Mouse (Mus musculus) limb, embryonic 10.5 days (tissue): Measurements from ENCODE around the gene Prpf31. TPM values are rescaled to one million over a fixed set of nuclear protein-coding genes. Genes with fewer than 3 reads are reported as not detected.
A peak's percentile ranks its signal among the peaks of the same experiment; 100 is the strongest.

Experiments used
- DNase-seq: peaks from one replicate; pipeline ENCODE4 v3.0.0-alpha.2; 2017; ENCODE audit warnings: low spot score
- H3K27ac ChIP-seq: fragments of 300-500 bp; sonication (generic); 2 replicates; pipeline ENCODE4 v1.5.1; 2016; ENCODE audit warnings: mild to moderate bottlenecking
- H3K27me3 ChIP-seq: fragments of 300-500 bp; sonication (generic); 2 replicates; pipeline ENCODE4 v1.6.1; 2016; ENCODE audit warnings: low read depth, mild to moderate bottlenecking; ENCODE audit not compliant: poor library complexity, severe bottlenecking
- H3K36me3 ChIP-seq: fragments of 300-500 bp; sonication (generic); 2 replicates; pipeline ENCODE4 v1.6.1; 2016; ENCODE audit warnings: mild to moderate bottlenecking, moderate library complexity
- H3K4me1 ChIP-seq: fragments of 300-500 bp; sonication (generic); 2 replicates; pipeline ENCODE4 v1.6.1; 2016
- H3K4me3 ChIP-seq: fragments of 300-500 bp; sonication (generic); 2 replicates; pipeline ENCODE4 v1.5.1; 2016; ENCODE audit warnings: mild to moderate bottlenecking, moderate library complexity
- H3K9me3 ChIP-seq: fragments of 300-500 bp; sonication (generic); replicated peaks from 2 replicates; pipeline ENCODE4 v1.6.1; 2016; ENCODE audit warnings: mild to moderate bottlenecking
- WGBS: fragments of 180-500 bp; shearing (Covaris S2); methylation state at CpG from one replicate; pipeline ENCODE4 v1.1.7; 2016; 5-methylcytosine and 5-hydroxymethylcytosine counted together
- microRNA-seq: library from miRNA; unstranded; fragments of <30 nt; microRNA quantifications from one replicate; pipeline ENCODE4, GENCODE M21; 2017
- polyA plus RNA-seq: library from polyadenylated mRNA; unstranded; fragments of >200 nt; fragmentation: Nextera tagmentation; extraction: Ambion mirVana; gene quantifications from 2 replicates; pipeline ENCODE4 v1.2.1, GENCODE M21; 2016

Prpf31 gene
- polyA plus RNA-seq, 1 experiment from 2014 or later, result 181 TPM

DNA sequence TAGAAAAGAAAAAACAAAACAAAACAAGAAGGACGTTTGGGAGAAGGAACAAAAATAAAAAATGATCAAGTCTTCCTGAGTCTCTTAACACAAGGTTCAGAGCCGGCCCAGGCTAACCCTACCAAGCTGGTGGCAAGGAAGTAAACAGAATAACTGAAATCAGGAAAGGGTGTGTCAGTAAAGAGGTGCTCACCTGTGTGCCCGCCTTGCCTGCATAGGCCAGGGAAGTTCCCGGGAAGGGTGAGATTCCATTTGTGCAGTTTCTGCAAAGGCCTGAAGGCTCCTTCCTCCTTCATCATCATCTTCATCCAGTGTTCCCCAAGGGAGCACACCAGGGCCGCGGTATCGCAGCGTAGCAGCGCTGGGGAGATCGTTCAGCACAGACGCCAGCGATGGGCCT, 46.6 kb downstream of the Prpf31 start:
- H3K9me3 ChIP-seq, result no peaks in the 10 kb centered on the region
- 91% methylated on average over 12 of the region's 12 CpGs for WGBS
- no peaks in the 10 kb centered on the region for H3K4me1 ChIP-seq
- H3K4me3 ChIP-seq, result no peak overlapping the region
- H3K27me3 ChIP-seq, result no peaks in the 10 kb centered on the region
- H3K36me3 ChIP-seq, result peaks cover 15% of the 10 kb centered on the region
- no peak for DNase-seq
- no peak overlapping the region for H3K27ac ChIP-seq

DNA sequence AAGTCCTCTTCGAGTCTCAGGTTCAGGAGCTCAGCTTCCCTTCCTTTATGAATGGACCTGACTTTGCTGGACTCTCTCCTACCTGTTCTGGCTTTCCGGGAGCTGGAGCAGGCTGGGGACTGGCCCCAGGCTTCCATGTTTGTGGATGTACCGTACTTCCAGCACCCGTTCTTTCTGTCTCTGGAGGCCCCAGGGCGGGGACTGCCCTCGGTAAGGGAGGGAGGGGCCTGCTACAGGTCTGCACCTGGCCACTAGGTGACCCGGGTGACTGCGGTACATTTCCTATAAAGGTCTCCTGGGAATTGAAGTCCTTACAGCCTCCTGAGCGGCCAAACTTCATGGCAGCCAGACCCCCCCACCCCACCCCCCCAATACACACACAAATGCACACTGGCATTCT, 47.6 kb downstream of the Prpf31 start, which contains the start of gene Tmc4:
Tmc4 (minus strand) TSS at position 212 of the 400 bp plus-strand sequence.
- Histone ChIP-seq H3K4me3 (no peak within 1 kb of the TSS), H3K27ac (no peak within 1 kb of the TSS), H3K9me3 (no peaks in the 10 kb centered on the region), H3K36me3 (peaks cover 19% of the 10 kb centered on the region), H3K27me3 (no peaks in the 10 kb centered on the region), H3K4me1 (no peaks in the 10 kb centered on the region)
- DNase-seq, result no peak
- 46% methylated on average over 9 of the region's 9 CpGs for WGBS

GRCm38 (mm10) chr7:3683908-3684550, 54.2 kb downstream of the Prpf31 start:
- H3K9me3 ChIP-seq, result no peaks in the 10 kb centered on the region
- H3K27ac ChIP-seq, result no peak overlapping the region
- WGBS, result 89% methylated on average over 10 of the region's 10 CpGs
- H3K4me3 ChIP-seq, result no peak overlapping the region
- no peaks in the 10 kb centered on the region for H3K4me1 ChIP-seq
- no peaks in the 10 kb centered on the region for H3K27me3 ChIP-seq
- peaks cover 69% of the 10 kb centered on the region for H3K36me3 ChIP-seq
- no peak for DNase-seq

GRCm38 (mm10) chr7:3684698-3685097, 54.9 kb downstream of the Prpf31 start:
- no peak overlapping the region for H3K4me3 ChIP-seq
- H3K27ac ChIP-seq, result no peak overlapping the region
- no peaks in the 10 kb centered on the region for H3K4me1 ChIP-seq
- peaks cover 67% of the 10 kb centered on the region for H3K36me3 ChIP-seq
- no peaks in the 10 kb centered on the region for H3K27me3 ChIP-seq
- WGBS, result 94% methylated on average over 8 of the region's 8 CpGs
- no peaks in the 10 kb centered on the region for H3K9me3 ChIP-seq
- no peak for DNase-seq

- no peak overlapping the region for H3K4me3 ChIP-seq
- H3K27ac ChIP-seq, result no peak overlapping the region
- DNase-seq, result no peak
- H3K36me3 ChIP-seq, result peaks cover 70% of the 10 kb centered on the region
- 79% methylated on average over 31 of the region's 31 CpGs for WGBS
- H3K27me3 ChIP-seq, result no peaks in the 10 kb centered on the region
- no peaks in the 10 kb centered on the region for H3K9me3 ChIP-seq
- no peaks in the 10 kb centered on the region for H3K4me1 ChIP-seq
Measured at GRCm38 (mm10) chr7:3685400-3686187, 55.8 kb downstream of the Prpf31 start.

GRCm38 (mm10) chr7:3691919-3692318, 62.1 kb downstream of the Prpf31 start:
- no peak for DNase-seq
- Histone ChIP-seq H3K27ac (peak overlapping the region; percentile 94; the same call in 1 of the 2 replicates), H3K9me3 (no peaks in the 10 kb centered on the region), H3K27me3 (no peaks in the 10 kb centered on the region), H3K4me1 (peaks cover 17% of the 10 kb centered on the region), H3K36me3 (peaks cover 50% of the 10 kb centered on the region), H3K4me3 (peak overlapping the region; percentile 80)
- WGBS, result 46% methylated on average over 3 of the region's 3 CpGs

Small RNA genes within 50 kb of the gene (microRNA-seq; reads per million reads assigned to microRNA genes)
- gene Gm25100 (not detected), gene Mir3572 (2.9 reads per million, percentile 1 among the genes with 10 or more reads in this experiment)

Other genes with a start within 250 kb of the Prpf31 start
- 3.3 and 8.3 TPM in 2 replicates for gene Cacng8, start 239.3 kb upstream of the Prpf31 start, polyA plus RNA-seq
- gene Cacng6, start 205.8 kb upstream of the Prpf31 start, polyA plus RNA-seq, result 0.26 TPM in 1 of 2 replicates, not detected in the other
- not detected in 2 replicates for gene Tarm1, start 127.4 kb upstream of the Prpf31 start, polyA plus RNA-seq
- not detected in 2 replicates for gene Oscar, start 13.8 kb upstream of the Prpf31 start, polyA plus RNA-seq
- 360 and 392 TPM in 2 replicates for gene Ndufa3, start 12.6 kb upstream of the Prpf31 start, polyA plus RNA-seq
- 33.3 and 36.0 TPM in 2 replicates for gene Tfpt, start 56 bp upstream of the Prpf31 start, polyA plus RNA-seq
- gene Cnot3, start 15.3 kb downstream of the Prpf31 start, polyA plus RNA-seq, result 80.3 and 94.7 TPM in 2 replicates
- gene Leng1, start 35.9 kb downstream of the Prpf31 start, polyA plus RNA-seq, result 13.2 and 15.2 TPM in 2 replicates
- gene Tmc4, start 47.6 kb downstream of the Prpf31 start, polyA plus RNA-seq, result 4.2 and 5.0 TPM in 2 replicates
- 328 and 357 TPM in 2 replicates for gene Tsen34, start 62.9 kb downstream of the Prpf31 start, polyA plus RNA-seq
- gene Mboat7, start 63.5 kb downstream of the Prpf31 start, polyA plus RNA-seq, result 39.0 and 46.5 TPM in 2 replicates
- 1,366 and 1,587 TPM in 2 replicates for gene Rps9, start 74.0 kb downstream of the Prpf31 start, polyA plus RNA-seq
- 0.08 and 0.13 TPM in 2 replicates for gene Pirb, start 90.4 kb downstream of the Prpf31 start, polyA plus RNA-seq
- gene Gm15448, start 195.7 kb downstream of the Prpf31 start, polyA plus RNA-seq, result not detected in 2 replicates
- gene Pira2, start 215.1 kb downstream of the Prpf31 start, polyA plus RNA-seq, result not detected in 2 replicates